Mouse (Mus musculus) hindbrain, embryonic 14.5 days (tissue): ENCODE measurements at regions not wholly inside any gene's neighbourhood (a gene's known extent, or its start where the extent isn't known, plus 50 kb on each side); places are given as distances from the start of the nearest gene placed in this dataset.

ENCODE experiments used
- ATAC-seq: fragments of 200-750 bp; cut with Nextera tagmentation; 2 replicates; pipeline ENCODE4 v1.8.0; 2017; ENCODE audit warnings: moderate number of reproducible peaks, mild to moderate bottlenecking, moderate TSS enrichment, moderate library complexity; ENCODE audit not compliant: low FRiP score
- DNase-seq: peaks from one replicate; pipeline ENCODE4 v3.0.0-alpha.2; 2015; ENCODE audit warnings: low spot score
- H3K27ac ChIP-seq: fragments of 300-500 bp; sonication (generic); 2 replicates; pipeline ENCODE4 v1.5.1; 2014; ENCODE audit warnings: mild to moderate bottlenecking, moderate library complexity
- H3K27me3 ChIP-seq: fragments of 300-500 bp; sonication (generic); 2 replicates; pipeline ENCODE4 v1.6.1; 2014; ENCODE audit warnings: mild to moderate bottlenecking, low read length, mixed read lengths; ENCODE audit not compliant: control insufficient read depth, insufficient read depth
- H3K36me3 ChIP-seq: fragments of 300-500 bp; sonication (generic); replicated peaks from 2 replicates; pipeline ENCODE4 v1.6.1; 2014; ENCODE audit not compliant: control insufficient read depth, insufficient read depth
- H3K4me1 ChIP-seq: fragments of 300-500 bp; sonication (generic); replicated peaks from 2 replicates; pipeline ENCODE4 v1.6.1; 2014; ENCODE audit warnings: antibody characterized with exemption, low read length, mixed read lengths; ENCODE audit not compliant: control insufficient read depth, insufficient read depth
- H3K4me2 ChIP-seq: fragments of 300-500 bp; sonication (generic); replicated peaks from 2 replicates; pipeline ENCODE4 v1.6.1; 2014; ENCODE audit warnings: mild to moderate bottlenecking, moderate library complexity
- H3K4me3 ChIP-seq: fragments of 300-500 bp; sonication (generic); replicated peaks from 2 replicates; pipeline ENCODE4 v1.5.1; 2014; ENCODE audit warnings: mild to moderate bottlenecking, low read length
- H3K9ac ChIP-seq: fragments of 300-500 bp; sonication (generic); 2 replicates; pipeline ENCODE4 v1.6.1; 2014
- H3K9me3 ChIP-seq: fragments of 300-500 bp; sonication (generic); 2 replicates; pipeline ENCODE4 v1.6.1; 2016; ENCODE audit warnings: low read length; ENCODE audit not compliant: control insufficient read depth
- WGBS: fragments of 180-500 bp; shearing (Covaris S2); extraction: QIAGEN DNeasy Blood & Tissue Kit; methylation state at CpG from one replicate; pipeline ENCODE4 v1.1.7; 2014; 5-methylcytosine and 5-hydroxymethylcytosine counted together

- Histone ChIP-seq H3K27me3 (no peaks in the 10 kb centered on the region), H3K4me1 (no peaks in the 10 kb centered on the region), H3K27ac (no peak overlapping the region), H3K9me3 (no peaks in the 10 kb centered on the region), H3K4me3 (no peak overlapping the region), H3K36me3 (no peaks in the 10 kb centered on the region), H3K4me2 (no peak overlapping the region), H3K9ac (no peak overlapping the region)
- DNase-seq (no peak), ATAC-seq (no peak)
- 52% methylated on average over 3 of the region's 3 CpGs for WGBS
Measured at GRCm38 (mm10) chr7:37020078-37020477, 322.2 kb downstream of the Tshz3 start.

GRCm38 (mm10) chr7:37024501-37025025, 326.6 kb downstream of the Tshz3 start:
- H3K9me3 ChIP-seq: no peaks in the 10 kb centered on the region
- no peak overlapping the region for H3K4me2 ChIP-seq
- no peaks in the 10 kb centered on the region for H3K36me3 ChIP-seq
- 88% methylated on average over 7 of the region's 7 CpGs for WGBS
- H3K4me3 ChIP-seq: no peak overlapping the region
- no peak overlapping the region for H3K27ac ChIP-seq
- DNase-seq: no peak
- no peak overlapping the region for H3K9ac ChIP-seq
- no peaks in the 10 kb centered on the region for H3K4me1 ChIP-seq
- ATAC-seq: no peak
- no peaks in the 10 kb centered on the region for H3K27me3 ChIP-seq

- no peak for ATAC-seq
Measured at GRCm38 (mm10) chr7:37064582-37065458, 366.9 kb downstream of the Tshz3 start.

GRCm38 (mm10) chr7:37077698-37078097, 379.8 kb downstream of the Tshz3 start:
- no peak for ATAC-seq
- no peaks in the 10 kb centered on the region for H3K27me3 ChIP-seq

More at GRCm38 (mm10) chr7:37064582-37065458, 366.9 kb downstream of the Tshz3 start:
- Histone ChIP-seq H3K9me3 (no peaks in the 10 kb centered on the region), H3K27me3 (no peaks in the 10 kb centered on the region), H3K4me2 (no peak overlapping the region), H3K4me3 (no peak overlapping the region), H3K36me3 (no peaks in the 10 kb centered on the region), H3K4me1 (no peaks in the 10 kb centered on the region), H3K27ac (no peak overlapping the region), H3K9ac (no peak overlapping the region)
- 86% methylated on average over 8 of the region's 8 CpGs for WGBS
- DNase-seq: no peak

GRCm38 (mm10) chr7:37078140-37078539, 380.2 kb downstream of the Tshz3 start:
- H3K4me1 ChIP-seq: peaks cover 5% of the 10 kb centered on the region; the same call in 1 of the 2 replicates
- no peak overlapping the region for H3K27ac ChIP-seq
- H3K9me3 ChIP-seq: no peaks in the 10 kb centered on the region
- H3K36me3 ChIP-seq: no peaks in the 10 kb centered on the region
- H3K9ac ChIP-seq: no peak overlapping the region
- H3K4me2 ChIP-seq: no peak overlapping the region
- H3K4me3 ChIP-seq: no peak overlapping the region
- WGBS: 70% methylated on average over 7 of the region's 7 CpGs
- DNase-seq: no peak
- no peak for ATAC-seq
- no peaks in the 10 kb centered on the region for H3K27me3 ChIP-seq

More at GRCm38 (mm10) chr7:37077698-37078097, 379.8 kb downstream of the Tshz3 start:
- Histone ChIP-seq H3K4me3 (no peak overlapping the region), H3K36me3 (no peaks in the 10 kb centered on the region), H3K4me2 (no peak overlapping the region), H3K9ac (no peak overlapping the region), H3K4me1 (peaks cover 5% of the 10 kb centered on the region; the same call in 1 of the 2 replicates), H3K9me3 (no peaks in the 10 kb centered on the region), H3K27ac (no peak overlapping the region)
- DNase-seq: no peak
- 61% methylated on average over 6 of the region's 6 CpGs for WGBS

- 90% methylated on average over 3 of the region's 3 CpGs for WGBS
- no peak overlapping the region for H3K4me2 ChIP-seq
- H3K27me3 ChIP-seq: no peaks in the 10 kb centered on the region
- no peak overlapping the region for H3K4me3 ChIP-seq
- no peak overlapping the region for H3K9ac ChIP-seq
- no peaks in the 10 kb centered on the region for H3K36me3 ChIP-seq
- no peak for DNase-seq
- no peak for ATAC-seq
- H3K4me1 ChIP-seq: no peaks in the 10 kb centered on the region
- no peaks in the 10 kb centered on the region for H3K9me3 ChIP-seq
- H3K27ac ChIP-seq: no peak overlapping the region
Measured at GRCm38 (mm10) chr7:37089726-37090125, 391.8 kb downstream of the Tshz3 start.

GRCm38 (mm10) chr7:37092572-37092971, 394.7 kb downstream of the Tshz3 start:
- Histone ChIP-seq H3K4me1 (no peaks in the 10 kb centered on the region), H3K27me3 (no peaks in the 10 kb centered on the region)
- 90% methylated on average over 6 of the region's 6 CpGs for WGBS

GRCm38 (mm10) chr7:37093721-37094120, 395.8 kb downstream of the Tshz3 start:
- ATAC-seq: no peak
- no peaks in the 10 kb centered on the region for H3K9me3 ChIP-seq
- H3K27ac ChIP-seq: no peak overlapping the region
- 71% methylated on average over 3 of the region's 3 CpGs for WGBS
- no peaks in the 10 kb centered on the region for H3K4me1 ChIP-seq
- no peak overlapping the region for H3K4me2 ChIP-seq
- DNase-seq: no peak
- H3K4me3 ChIP-seq: no peak overlapping the region
- no peak overlapping the region for H3K9ac ChIP-seq
- no peaks in the 10 kb centered on the region for H3K36me3 ChIP-seq
- H3K27me3 ChIP-seq: no peaks in the 10 kb centered on the region

More at GRCm38 (mm10) chr7:37092572-37092971, 394.7 kb downstream of the Tshz3 start:
- Histone ChIP-seq H3K36me3 (no peaks in the 10 kb centered on the region), H3K9me3 (no peaks in the 10 kb centered on the region), H3K4me2 (no peak overlapping the region), H3K9ac (no peak overlapping the region), H3K27ac (no peak overlapping the region), H3K4me3 (no peak overlapping the region)
- ATAC-seq (no peak), DNase-seq (no peak)

- Histone ChIP-seq H3K4me3 (no peak overlapping the region), H3K4me1 (no peaks in the 10 kb centered on the region), H3K4me2 (no peak overlapping the region), H3K9ac (no peak overlapping the region), H3K36me3 (no peaks in the 10 kb centered on the region), H3K9me3 (no peaks in the 10 kb centered on the region), H3K27me3 (no peaks in the 10 kb centered on the region), H3K27ac (no peak overlapping the region)
- no peak for DNase-seq
- no peak for ATAC-seq
- 86% methylated on average over 11 of the region's 11 CpGs for WGBS
Measured at GRCm38 (mm10) chr7:37095839-37096238, 397.9 kb downstream of the Tshz3 start.
